In genomic region chr4:118180301-118181080, GRCm38 (mm10) we compare ENCODE assay signal across 9 mouse cellular contexts. TPM values are rescaled to one million over a fixed set of nuclear protein-coding genes. Genes with fewer than 3 reads are reported as not detected.
DNase-seq lines count a peak whose midpoint lies in the region; ATAC-seq and TF ChIP-seq lines count a peak whose summit lies in the region.
"Had no signal": no experiment of that assay in that cellular context is flagged by ENCODE, and none has a peak within 500 bp of the region (broad histone marks: within the 10 kb centered on the region; RNA-seq: fewer than 3 reads in every experiment).

No protein-coding gene starts in this region.

- H3K27ac ChIP-seq in gastrocnemius, adult 2 months, result peak overlapping the region; percentile 95
- peak overlapping the region; percentile 82 for H3K27ac ChIP-seq in embryonic fibroblast, embryonic 13.5 days (ENCODE audit: insufficient read depth, low read length)
- H3K27ac ChIP-seq in limb, embryonic 14.5 days (replicated peaks; ENCODE audit: low read depth, low read length), result peak overlapping the region; percentile 85
- peak overlapping the region; percentile 59 for H3K27ac ChIP-seq in small intestine, adult 2 months (ENCODE audit: insufficient read depth, low read depth, low read length)

- peak overlapping the region; percentile 67 for H3K4me2 ChIP-seq in limb, embryonic 14.5 days (replicated peaks; ENCODE audit: low read depth, low read length, severe bottlenecking)

- H3K27me3 ChIP-seq in limb, embryonic 14.5 days (ENCODE audit: control insufficient read depth, insufficient read depth, low read length), result no peaks in the 10 kb centered on the region
- H3K27me3 ChIP-seq in small intestine, adult 2 months (ENCODE audit: control insufficient read depth, insufficient read depth, low read length), result no peaks in the 10 kb centered on the region
- H3K27me3 ChIP-seq: Patski had no signal

- no peaks in the 10 kb centered on the region for H3K9me3 ChIP-seq in limb, embryonic 14.5 days (ENCODE audit: control insufficient read depth, low read length)

- peak overlapping the region; percentile 61 for H3K9ac ChIP-seq in limb, embryonic 14.5 days (ENCODE audit: low read depth, low read length, severe bottlenecking)

- intact Hi-C loops in gastrocnemius, adult 2 months (cut with DNase I), result no loop called here

- 0 out of 2 replicates have a peak, but pooled peaks have one; percentile 41 for TF ChIP-seq POLR2A in embryonic fibroblast, embryonic 13.5 days (IDR thresholded peaks at IDR 0.05; ENCODE audit: low read depth, low read length)
- TF ChIP-seq POLR2A in limb, embryonic 14.5 days (IDR thresholded peaks at IDR 0.05; ENCODE audit: borderline replicate concordance, extremely low read depth, insufficient read depth, insufficient read length), result peak; percentile 23; the same call in 1 of the 2 replicates
- no peak for TF ChIP-seq POLR2A in small intestine, adult 2 months (IDR thresholded peaks at IDR 0.05; ENCODE audit: low read depth, low read length)

- H3K4me1 ChIP-seq in embryonic fibroblast, embryonic 13.5 days (ENCODE audit: control insufficient read depth, insufficient read depth, low read length), result no peaks in the 10 kb centered on the region
- peaks cover 10% of the 10 kb centered on the region for H3K4me1 ChIP-seq in limb, embryonic 14.5 days (ENCODE audit: control insufficient read depth, insufficient read depth, low read length)
- no peaks in the 10 kb centered on the region; the same call in 1 of the 2 replicates for H3K4me1 ChIP-seq in small intestine, adult 2 months (ENCODE audit: control insufficient read depth, insufficient read depth, insufficient read length, low read length)

- peaks cover 20% of the 10 kb centered on the region for H3K36me3 ChIP-seq in limb, embryonic 14.5 days (ENCODE audit: control insufficient read depth, insufficient read depth, low read length)
- peaks cover 16% of the 10 kb centered on the region for H3K36me3 ChIP-seq in small intestine, adult 2 months (ENCODE audit: control insufficient read depth, insufficient read depth, low read length)

- DNase-seq in gastrocnemius, adult 2 months, result no peak
- no peak for DNase-seq in gastrocnemius, postnatal 25 days
- DNase-seq in 416B (ENCODE audit: low read depth), result peak; percentile 29
- DNase-seq in limb, embryonic 14.5 days (ENCODE audit: low spot score), result no peak
- no peak for DNase-seq in layer of hippocampus, adult 8-10 months (ENCODE audit: low spot score in 2 of 2)
- DNase-seq in thymus, adult 18-20 months, result no peak

- peak overlapping the region; percentile 95 for H3K4me3 ChIP-seq in gastrocnemius, adult 2 months
- peak overlapping the region; percentile 41 for H3K4me3 ChIP-seq in embryonic fibroblast, embryonic 13.5 days (ENCODE audit: insufficient read depth, low read length)
- peak overlapping the region; percentile 73 for H3K4me3 ChIP-seq in limb, embryonic 14.5 days (replicated peaks; ENCODE audit: low read length)
- H3K4me3 ChIP-seq in small intestine, adult 2 months (ENCODE audit: low read depth, low read length), result peak overlapping the region; percentile 47

- no peak for TF ChIP-seq CTCF in gastrocnemius, adult 2 months (IDR thresholded peaks at IDR 0.05)
- no peak for TF ChIP-seq CTCF in embryonic fibroblast, embryonic 13.5 days (IDR thresholded peaks at IDR 0.05; ENCODE audit: borderline replicate concordance, insufficient read depth, low read length)
- TF ChIP-seq CTCF in small intestine, adult 2 months (IDR thresholded peaks at IDR 0.05; ENCODE audit: extremely low read depth, insufficient read length, insufficient replicate concordance, low read depth, low read length), result no peak

- WGBS in limb, embryonic 14.5 days, result 16% methylated on average over 17 of the region's 17 CpGs
- 4% methylated on average over 17 of the region's 17 CpGs for WGBS in small intestine, adult 2 months

- ATAC-seq in limb, embryonic 14.5 days (ENCODE audit: low FRiP score, low read depth), result no peak

RNA-seq across cellular contexts. Expression of gene Kdm4a, which starts 0.6 kb away (rescaled TPM):
- 10 to 100 TPM; 18.0 to 34.4 TPM for total RNA-seq in gastrocnemius, adult 2 months (2021)
- 10 to 100 TPM; 14.7 to 20.9 TPM for total RNA-seq in gastrocnemius, postnatal 25 days (2021)
- polyA plus RNA-seq in embryonic fibroblast, embryonic 13.5 days (2011; ENCODE audit: insufficient read length, low read depth, missing spikeins), result 65.8 and 71.9 TPM in 2 replicates
- 85.1 and 89.2 TPM in 2 replicates for polyA plus RNA-seq in limb, embryonic 14.5 days (2012; rRNA removed)
- 42.1 and 48.8 TPM in 2 replicates for polyA plus RNA-seq in limb, embryonic 14.5 days (2014; fragmentation: Nextera tagmentation; extraction: Ambion mirVana)
- 9.9 and 21.9 TPM in 2 replicates for polyA plus RNA-seq in small intestine, adult 2 months (2012; rRNA removed)
- 10 to 100 TPM; 43.4 to 49.0 (median 46.9) TPM for total RNA-seq in layer of hippocampus, adult 8-10 months (2022)

RNA-seq across cellular contexts. Expression of gene St3gal3, which starts 45.8 kb away (rescaled TPM):
- total RNA-seq in gastrocnemius, adult 2 months (2021), result 10 to 100 TPM; 73.4 to 75.0 TPM
- total RNA-seq in gastrocnemius, postnatal 25 days (2021), result 10 to 100 TPM; 65.8 to 74.1 TPM
- polyA plus RNA-seq in embryonic fibroblast, embryonic 13.5 days (2011; ENCODE audit: insufficient read length, low read depth, missing spikeins), result 21.5 and 30.7 TPM in 2 replicates
- 26.1 and 30.9 TPM in 2 replicates for polyA plus RNA-seq in limb, embryonic 14.5 days (2012; rRNA removed)
- 4.8 and 5.4 TPM in 2 replicates for polyA plus RNA-seq in limb, embryonic 14.5 days (2014; fragmentation: Nextera tagmentation; extraction: Ambion mirVana)
- polyA plus RNA-seq in small intestine, adult 2 months (2012; rRNA removed), result 6.6 and 8.1 TPM in 2 replicates
- total RNA-seq in layer of hippocampus, adult 8-10 months (2022), result 10 to 100 TPM; 38.4 to 49.5 (median 44.6) TPM

Comparison
In these comparisons a context has a peak if more than half of its experiments do, and no peak if none do; other contexts are left out.
1. H3K4me3 ChIP-seq: peak in every context shown above with its lines; median percentile 95 in gastrocnemius, adult 2 months; 73 in limb, embryonic 14.5 days; 47 in small intestine, adult 2 months; 41 in embryonic fibroblast, embryonic 13.5 days.